Mouse (Mus musculus) liver, embryonic 18 days (tissue): Measurements from ENCODE around the gene Srrd. TPM values are rescaled to one million over a fixed set of nuclear protein-coding genes. Genes with fewer than 3 reads are reported as not detected.

Experiments used
- polyA plus RNA-seq: library from polyadenylated mRNA; depleted of rRNA; stranded (reverse); fragments of >200 nt; gene quantifications from 2 replicates; pipeline ENCODE4 v1.2.3, GENCODE M21; 2012; rRNA removed

Gene Srrd
- polyA plus RNA-seq = 14.0 and 14.5 TPM in 2 replicates

GRCm38 (mm10) chr5:112342463-112343204 lies at the start of gene Srrd, which contains the start of gene Hps4:
Gene Srrd, minus strand, starts transcription at chr5:112343040.
Gene Hps4, plus strand, starts transcription at chr5:112343083.

GRCm38 (mm10) chr5:112355910-112356309 lies 13.1 kb upstream of the Srrd start, which contains the start of gene Gm6583:
Gene Gm6583, minus strand, starts transcription at chr5:112356033.

GRCm38 (mm10) chr5:112325546-112326445 lies 17.0 kb downstream of the Srrd start, which contains the start of gene Tfip11:
Gene Tfip11, plus strand, starts transcription at chr5:112326358.

Other genes with a start within 250 kb of the Srrd start
- gene Cryba4, start 90.5 kb downstream of the Srrd start, polyA plus RNA-seq = 0.67 and 0.97 TPM in 2 replicates
- 0.07 TPM in 1 of 2 replicates, not detected in the other for gene Crybb1, start 87.2 kb downstream of the Srrd start, polyA plus RNA-seq
- 27.3 and 29.9 TPM in 2 replicates for gene Tpst2, start 66.3 kb downstream of the Srrd start, polyA plus RNA-seq
- 9.9 and 11.0 TPM in 2 replicates for gene Tfip11, start 16.7 kb downstream of the Srrd start, polyA plus RNA-seq
- 13.1 TPM in 2 replicates for gene Hps4, start within 50 bp of the Srrd start, polyA plus RNA-seq
- gene Gm6583, start 13.0 kb upstream of the Srrd start, polyA plus RNA-seq = 0.06 and 0.09 TPM in 2 replicates
- 0.07 TPM in 2 replicates for gene Asphd2, start 51.8 kb upstream of the Srrd start, polyA plus RNA-seq
- gene Gm6588, start 106.4 kb upstream of the Srrd start, polyA plus RNA-seq = not detected in 2 replicates
- 0.01 TPM in 2 replicates for gene Sez6l, start 234.1 kb upstream of the Srrd start, polyA plus RNA-seq